Mouse (Mus musculus) heart, embryonic 14.5 days (tissue): ENCODE results near the gene Tmem169. TPM values are rescaled to one million over a fixed set of nuclear protein-coding genes. Genes with fewer than 3 reads are reported as not detected.

Source experiments
- ATAC-seq: fragments of 200-750 bp; cut with Nextera tagmentation; 2 replicates; pipeline ENCODE4 v1.8.0; 2017; ENCODE audit warnings: low read depth, moderate TSS enrichment; ENCODE audit not compliant: insufficient number of reproducible peaks, insufficient read depth, low FRiP score
- H3K27ac ChIP-seq, 2 experiments: fragments of 200-500 bp in 1 of 2; fragments of 300-500 bp in 1 of 2; sonication (generic) in 1 of 2; replicated peaks in 1 of 2; 2 replicates each; pipeline ENCODE4 v1.5.1; 2012 to 2014; ENCODE audit warnings: low read depth in 2 of 2, low read length in 2 of 2, control low read depth in 1 of 2, mild to moderate bottlenecking in 1 of 2, mixed read lengths in 1 of 2; ENCODE audit not compliant: control insufficient read depth in 1 of 2, insufficient read depth in 1 of 2
- H3K27me3 ChIP-seq: fragments of 300-500 bp; sonication (generic); 2 replicates; pipeline ENCODE4 v1.6.1; 2014; ENCODE audit warnings: mild to moderate bottlenecking, low read length, control low read depth; ENCODE audit not compliant: control insufficient read depth, insufficient read depth
- H3K36me3 ChIP-seq: fragments of 300-500 bp; sonication (generic); 2 replicates; pipeline ENCODE4 v1.6.1; 2014; ENCODE audit warnings: mild to moderate bottlenecking, control low read depth, low read length, mixed read lengths; ENCODE audit not compliant: control insufficient read depth, insufficient read depth
- H3K4me1 ChIP-seq, 2 experiments: fragments of 200-500 bp in 1 of 2; fragments of 300-500 bp in 1 of 2; sonication (generic) in 1 of 2; 2 replicates each; pipeline ENCODE4 v1.6.1; 2012 to 2014; ENCODE audit warnings: low read length in 2 of 2, control low read depth in 1 of 2, mixed read lengths in 1 of 2; ENCODE audit not compliant: control insufficient read depth in 2 of 2, insufficient read depth in 2 of 2
- H3K4me2 ChIP-seq: fragments of 300-500 bp; sonication (generic); 2 replicates; pipeline ENCODE4 v1.6.1; 2014; ENCODE audit warnings: mild to moderate bottlenecking, low read length
- H3K4me3 ChIP-seq, 2 experiments: fragments of 200-500 bp in 1 of 2; fragments of 300-500 bp in 1 of 2; sonication (generic) in 1 of 2; 2 replicates each; pipeline ENCODE4 v1.5.1; 2012 to 2014; ENCODE audit warnings: low read length in 2 of 2, mild to moderate bottlenecking in 2 of 2, control low read depth in 1 of 2, low read depth in 1 of 2, moderate library complexity in 1 of 2; ENCODE audit not compliant: control insufficient read depth in 1 of 2, insufficient read depth in 1 of 2
- H3K9ac ChIP-seq: fragments of 300-500 bp; sonication (generic); 2 replicates; pipeline ENCODE4 v1.6.1; 2014; ENCODE audit warnings: mild to moderate bottlenecking, low read length
- H3K9me3 ChIP-seq: fragments of 300-500 bp; sonication (generic); 2 replicates; pipeline ENCODE4 v1.6.1; 2016; ENCODE audit warnings: low read length, control low read depth; ENCODE audit not compliant: control insufficient read depth
- WGBS: fragments of 180-500 bp; shearing (Covaris S2); extraction: QIAGEN DNeasy Blood & Tissue Kit; methylation state at CpG from one replicate; pipeline ENCODE4 v1.1.7; 2014; 5-methylcytosine and 5-hydroxymethylcytosine counted together
- polyA plus RNA-seq: library from polyadenylated mRNA; unstranded; fragments of >200 nt; fragmentation: Nextera tagmentation; extraction: Ambion mirVana; gene quantifications from 2 replicates; pipeline ENCODE4 v1.2.1, GENCODE M21; 2014

Tmem169 gene
- polyA plus RNA-seq, 1 experiment from 2014 or later, result 0.28 TPM

- Histone ChIP-seq H3K27me3 (no peaks in the 10 kb centered on the region), H3K4me2 (no peak overlapping the region), H3K27ac (no peak overlapping the region), H3K4me1 (no peaks in the 10 kb centered on the region), H3K36me3 (peaks cover 57% of the 10 kb centered on the region), H3K9ac (no peak overlapping the region), H3K4me3 (no peak overlapping the region), H3K9me3 (no peaks in the 10 kb centered on the region)
- WGBS, result 73% methylated on average over 11 of the region's 11 CpGs
- no peak for ATAC-seq
Measured at GRCm38 (mm10) chr1:72326162-72326821, 42.1 kb downstream of the Tmem169 start.

- ATAC-seq, result no peak
- Histone ChIP-seq H3K4me3 (no peak overlapping the region), H3K27me3 (no peaks in the 10 kb centered on the region), H3K36me3 (peaks cover 40% of the 10 kb centered on the region), H3K4me2 (no peak overlapping the region), H3K4me1 (no peaks in the 10 kb centered on the region), H3K27ac (no peak overlapping the region), H3K9me3 (no peaks in the 10 kb centered on the region), H3K9ac (no peak overlapping the region)
- WGBS, result 87% methylated on average over 11 of the region's 11 CpGs
Measured at GRCm38 (mm10) chr1:72334807-72335206, 50.6 kb downstream of the Tmem169 start.

GRCm38 (mm10) chr1:72336780-72337179, 52.6 kb downstream of the Tmem169 start:
- Histone ChIP-seq H3K9me3 (no peaks in the 10 kb centered on the region), H3K27ac (no peak overlapping the region), H3K4me2 (no peak overlapping the region), H3K4me3 (no peak overlapping the region), H3K4me1 (no peaks in the 10 kb centered on the region), H3K9ac (no peak overlapping the region), H3K27me3 (no peaks in the 10 kb centered on the region), H3K36me3 (peaks cover 38% of the 10 kb centered on the region)
- WGBS, result 90% methylated on average over 8 of the region's 8 CpGs
- ATAC-seq, result no peak

GRCm38 (mm10) chr1:72338341-72338740, 54.2 kb downstream of the Tmem169 start:
- Histone ChIP-seq H3K4me3 (no peak overlapping the region), H3K9me3 (no peaks in the 10 kb centered on the region), H3K9ac (no peak overlapping the region), H3K27ac (no peak overlapping the region), H3K4me2 (no peak overlapping the region), H3K36me3 (peaks cover 45% of the 10 kb centered on the region), H3K4me1 (no peaks in the 10 kb centered on the region), H3K27me3 (no peaks in the 10 kb centered on the region)
- WGBS, result 87% methylated on average over 5 of the region's 5 CpGs
- no peak for ATAC-seq

GRCm38 (mm10) chr1:72347873-72348272, 63.7 kb downstream of the Tmem169 start:
- ATAC-seq, result no peak
- H3K36me3 ChIP-seq, result peaks cover 40% of the 10 kb centered on the region
- no peak overlapping the region for H3K4me3 ChIP-seq
- H3K4me1 ChIP-seq, result no peaks in the 10 kb centered on the region
- WGBS, result 72% methylated on average over 6 of the region's 6 CpGs
- no peaks in the 10 kb centered on the region for H3K27me3 ChIP-seq
- H3K9ac ChIP-seq, result no peak overlapping the region
- no peak overlapping the region for H3K27ac ChIP-seq
- H3K9me3 ChIP-seq, result no peaks in the 10 kb centered on the region
- H3K4me2 ChIP-seq, result no peak overlapping the region

Other genes starting within 250 kb of the Tmem169 start
- 6.5 and 6.8 TPM in 2 replicates for gene Mreg, start 72.1 kb upstream of the Tmem169 start, polyA plus RNA-seq
- 19.1 and 23.8 TPM in 2 replicates for gene Pecr, start 55 bp upstream of the Tmem169 start, polyA plus RNA-seq
- 17.0 and 18.6 TPM in 2 replicates for gene Xrcc5, start 23.1 kb downstream of the Tmem169 start, polyA plus RNA-seq